Mouse (Mus musculus) hindlimb bud, embryonic 11.5 days (tissue): ENCODE measurements at regions not wholly inside any gene's neighbourhood (a gene's known extent, or its start where the extent isn't known, plus 50 kb on each side); places are given as distances from the start of the nearest gene placed in this dataset.
A peak's percentile ranks its signal among the peaks of the same experiment; 100 is the strongest.
"Not testable (repeated sequence)": the region's sequence is repeated elsewhere in the genome, so short reads cannot be mapped to it uniquely, and the experiment has no call there.

Experiments used
- DNase-seq: peaks from one replicate; pipeline ENCODE4 v3.0.0-alpha.2; 2012; ENCODE audit warnings: low read depth, low spot score; ENCODE audit errors: extremely low spot score

DNA sequence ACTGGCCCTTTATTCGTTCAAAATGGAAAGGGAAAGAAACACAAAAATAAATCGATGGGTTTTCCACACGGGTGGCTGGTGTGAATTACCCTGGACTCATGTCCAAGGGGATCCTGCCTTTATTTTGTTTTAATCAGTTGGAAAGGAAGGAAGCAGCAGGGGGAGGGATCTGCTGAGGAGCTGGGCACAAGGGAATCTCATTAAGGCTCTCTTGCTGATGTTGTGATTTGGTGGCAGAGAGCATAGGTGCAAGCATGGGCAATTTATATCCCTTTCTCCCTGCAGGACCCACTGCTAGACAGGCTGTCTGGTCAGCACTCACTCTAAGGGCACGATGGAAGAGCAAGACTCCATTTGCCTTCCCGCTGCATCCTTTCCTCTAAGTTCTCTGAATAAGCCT is 469.2 kb downstream of the Epha7 start:
- DNase-seq = no peak

DNA sequence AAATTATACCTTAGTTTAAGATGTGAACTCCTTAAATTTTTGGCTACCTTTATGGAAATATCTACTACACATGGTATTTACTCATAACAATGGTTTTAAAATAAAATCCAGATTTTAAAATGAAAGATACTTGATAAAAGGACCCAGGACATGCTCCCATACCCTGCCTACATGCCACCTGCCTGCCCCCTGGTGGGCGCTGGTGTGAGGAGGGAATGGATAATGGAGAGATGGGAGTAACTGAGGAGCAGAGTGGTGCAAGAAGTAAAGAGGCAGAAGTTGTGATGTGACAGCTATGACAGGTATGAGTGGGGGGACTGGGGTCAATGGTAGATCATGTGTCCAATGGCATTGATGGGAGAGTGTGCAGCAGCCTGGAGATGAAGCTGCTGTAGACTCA is 488.4 kb downstream of the Epha7 start:
- DNase-seq = no peak

GRCm38 (mm10) chr4:29303951-29304350 is 491.0 kb downstream of the Epha7 start:
- DNase-seq = no peak

DNA sequence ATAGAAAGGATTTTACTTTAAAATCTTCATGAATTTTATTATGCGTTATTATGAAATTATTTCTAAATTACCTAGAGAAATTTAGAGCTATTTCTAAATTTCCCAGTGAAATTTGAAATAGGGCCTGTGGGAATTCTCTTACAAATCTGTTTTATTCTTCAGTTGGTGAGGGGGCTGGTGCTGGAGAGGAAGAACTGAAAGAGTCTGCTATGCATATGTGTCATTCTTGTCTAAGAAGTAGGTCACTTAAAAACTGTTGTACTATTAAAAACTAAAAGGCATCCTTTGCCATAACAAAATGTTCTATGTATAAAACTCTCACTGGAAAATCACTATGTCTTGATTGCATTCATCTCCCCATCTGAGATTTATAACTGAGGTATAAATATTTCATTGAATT is 494.3 kb downstream of the Epha7 start:
- no peak for DNase-seq

- DNase-seq = no peak
These were observed 511.0 kb downstream of the Epha7 start for GRCm38 (mm10) chr4:29323921-29324320.

DNA sequence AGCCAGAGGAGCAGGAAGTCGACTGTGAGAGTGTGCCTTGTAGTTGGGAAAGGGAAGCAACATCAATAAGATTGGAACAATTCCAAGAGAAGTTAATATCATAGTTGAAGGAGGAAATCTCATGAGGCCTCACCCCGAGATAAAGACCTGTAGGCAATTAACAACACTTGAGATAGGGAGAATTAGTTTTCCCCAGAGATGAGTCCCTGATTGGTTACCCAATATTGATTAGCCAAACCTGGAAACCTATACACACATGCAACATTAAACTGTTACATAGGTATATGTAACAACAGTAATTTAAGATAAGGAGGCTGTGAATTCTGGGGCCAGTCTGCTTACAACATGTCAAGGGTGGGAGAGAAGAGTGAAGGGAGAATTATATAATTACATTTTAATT is 516.2 kb downstream of the Epha7 start:
- DNase-seq = no peak

DNA sequence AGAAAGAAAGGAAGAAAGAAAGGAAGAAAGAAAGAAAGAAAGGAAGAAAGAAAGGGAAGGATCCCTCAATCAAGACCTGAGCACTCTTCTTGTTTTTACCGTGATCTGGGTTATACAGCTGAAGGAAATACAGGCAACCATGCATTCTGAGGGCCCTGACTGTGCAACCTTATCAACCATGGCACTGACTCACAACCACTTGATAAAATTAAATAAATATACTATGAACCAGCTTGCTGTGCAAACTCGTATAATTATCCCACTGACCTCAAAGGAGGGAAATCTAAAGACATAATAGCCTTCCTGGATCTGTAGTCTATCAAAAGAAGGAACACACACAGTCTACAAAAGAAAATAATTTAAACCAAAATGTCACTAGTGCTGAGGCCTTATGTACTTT is 518.8 kb downstream of the Epha7 start:
- no peak for DNase-seq

GRCm38 (mm10) chr4:29337245-29337644 is 524.3 kb downstream of the Epha7 start:
- no peak for DNase-seq

GRCm38 (mm10) chr4:29362191-29362590 is 549.3 kb downstream of the Epha7 start:
- no peak for DNase-seq

- no peak for DNase-seq
These were observed 576.4 kb downstream of the Epha7 start for GRCm38 (mm10) chr4:29389282-29389681.

GRCm38 (mm10) chr4:29390333-29390732 is 577.4 kb downstream of the Epha7 start:
- no peak for DNase-seq

GRCm38 (mm10) chr4:29402143-29402542 is 589.2 kb downstream of the Epha7 start:
- DNase-seq = no peak

DNA sequence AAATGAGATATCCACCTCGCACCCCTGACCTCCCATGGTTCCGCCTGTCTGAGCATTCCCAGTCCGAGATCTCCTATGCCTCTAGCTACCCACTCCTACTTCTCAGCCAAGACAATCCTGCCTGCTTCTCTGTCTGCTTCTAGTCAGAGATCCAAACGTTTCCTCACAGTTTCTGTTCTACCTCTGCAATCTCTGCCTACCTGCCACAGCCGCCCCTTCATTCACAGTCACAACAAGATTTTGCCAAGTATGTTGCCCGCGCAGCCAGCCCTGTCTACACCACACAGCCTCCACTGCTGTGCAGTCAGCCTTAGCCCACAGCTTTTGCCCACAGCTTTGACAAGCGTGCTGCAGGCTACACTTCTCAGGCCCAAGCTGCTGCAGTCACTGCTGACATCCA is 601.7 kb downstream of the Epha7 start:
- DNase-seq = no peak

DNA sequence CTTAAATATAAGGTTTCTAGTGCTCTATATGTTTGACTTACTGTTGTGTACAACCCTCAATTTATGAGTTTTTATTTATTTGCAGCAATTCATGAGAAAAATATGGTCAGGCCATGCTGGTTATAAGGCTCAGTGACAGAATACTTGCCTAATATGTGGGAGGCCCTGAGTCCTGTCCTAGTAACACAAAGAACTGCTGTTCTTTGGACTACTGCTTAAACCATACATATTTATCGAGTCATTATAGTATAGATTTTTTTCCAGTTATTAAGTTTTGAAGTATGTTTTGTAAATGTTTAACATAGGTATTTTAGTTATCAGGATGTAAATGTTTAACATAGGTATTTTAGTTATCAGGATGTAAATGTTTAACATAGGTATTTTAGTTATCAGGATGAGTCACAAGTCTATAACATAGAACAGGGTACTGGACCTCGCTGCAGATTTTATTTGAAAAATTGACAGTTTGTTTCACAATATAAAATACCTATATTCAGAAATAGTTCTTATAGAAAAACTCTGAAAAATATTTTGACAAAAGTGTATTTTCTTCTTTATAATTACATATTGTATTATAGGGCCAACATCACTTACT is 607.4 kb downstream of the Epha7 start:
- DNase-seq = no peak

DNA sequence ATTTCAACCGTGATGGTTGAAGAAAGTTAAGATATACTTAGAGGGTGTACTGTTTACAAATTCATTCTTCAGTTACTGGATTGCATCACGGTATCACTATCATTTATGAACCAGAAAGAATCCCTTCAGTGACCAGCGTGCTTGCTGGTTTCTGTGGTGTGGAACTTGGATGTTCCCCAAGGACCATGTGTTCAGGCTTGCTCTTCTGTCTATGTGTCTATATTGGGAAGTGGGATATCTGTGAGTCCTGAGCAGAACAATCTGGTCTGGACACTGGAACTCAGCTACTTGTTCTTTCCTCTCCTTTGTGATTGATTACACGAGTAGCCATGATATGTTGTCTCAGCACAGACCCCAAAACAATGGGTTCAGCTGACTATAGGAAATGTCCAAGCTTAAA is 618.6 kb downstream of the Epha7 start:
- DNase-seq = not testable (repeated sequence)

GRCm38 (mm10) chr4:29463329-29463728 is 650.4 kb downstream of the Epha7 start:
- no peak for DNase-seq

- DNase-seq = no peak
These were observed 653.4 kb downstream of the Epha7 start for GRCm38 (mm10) chr4:29466315-29466714.

DNA sequence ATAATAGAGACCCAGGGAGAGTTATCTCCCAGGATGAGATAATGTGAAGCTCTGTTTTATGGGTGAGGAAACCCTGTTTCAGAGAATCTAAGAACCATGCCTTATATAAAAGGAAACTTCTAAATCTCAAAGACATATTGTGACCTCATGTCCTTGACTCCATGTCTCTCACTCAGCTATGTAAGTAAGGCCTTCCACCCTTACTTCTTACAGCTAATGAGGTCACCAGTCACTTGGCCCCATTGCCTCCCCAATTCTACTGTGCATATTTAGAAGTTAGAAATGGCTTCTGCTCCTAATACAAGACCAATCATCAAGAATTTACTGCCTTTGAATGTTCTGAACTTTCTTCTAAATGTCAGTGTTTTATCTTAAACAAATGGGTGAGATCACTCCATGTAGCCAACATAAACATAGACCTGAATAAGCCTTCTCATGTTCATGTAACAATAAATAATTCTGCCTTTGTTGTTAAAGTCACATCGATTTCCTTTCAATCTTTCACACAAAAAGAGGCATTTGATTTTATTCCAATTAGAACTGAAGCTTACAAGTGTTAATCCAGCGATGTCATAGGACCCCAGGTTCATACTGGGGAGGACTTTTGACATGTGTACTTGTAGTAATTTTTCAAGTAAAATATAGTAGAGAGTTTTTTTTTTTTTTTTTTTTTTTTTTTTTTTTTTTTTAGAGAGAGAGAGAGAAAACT is 667.6 kb downstream of the Epha7 start:
- DNase-seq = peak; percentile 31

DNA sequence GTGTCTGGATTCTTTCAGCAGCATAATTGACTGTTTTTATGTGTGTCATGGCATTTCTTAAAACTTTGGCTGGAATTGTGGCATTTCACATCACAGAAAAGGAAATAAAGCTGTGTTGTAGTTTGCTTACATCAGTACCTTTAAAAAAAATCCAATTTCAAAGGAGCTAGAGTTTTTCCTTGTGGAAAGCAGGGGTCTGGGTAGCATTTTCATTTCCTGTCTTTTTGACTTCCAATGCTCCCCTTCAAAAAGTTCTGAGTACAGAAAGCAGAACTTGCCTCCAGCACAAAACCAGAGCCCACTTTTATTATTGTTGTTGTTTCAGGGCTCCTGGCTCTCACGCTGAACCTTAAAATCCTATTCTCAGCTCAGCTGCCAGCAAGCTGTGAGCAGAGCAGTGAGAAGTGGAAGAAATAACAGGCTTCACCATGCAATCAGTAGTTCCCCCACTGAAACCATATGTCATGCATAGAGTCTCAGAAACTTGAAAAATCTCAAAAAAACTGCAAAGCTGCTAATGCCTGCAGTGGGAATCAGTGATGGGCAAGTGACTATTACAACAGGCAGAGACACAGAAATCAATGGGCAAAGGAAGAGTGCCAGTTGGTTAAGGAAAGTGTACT is 668.3 kb downstream of the Epha7 start:
- DNase-seq = peak; percentile 24

DNA sequence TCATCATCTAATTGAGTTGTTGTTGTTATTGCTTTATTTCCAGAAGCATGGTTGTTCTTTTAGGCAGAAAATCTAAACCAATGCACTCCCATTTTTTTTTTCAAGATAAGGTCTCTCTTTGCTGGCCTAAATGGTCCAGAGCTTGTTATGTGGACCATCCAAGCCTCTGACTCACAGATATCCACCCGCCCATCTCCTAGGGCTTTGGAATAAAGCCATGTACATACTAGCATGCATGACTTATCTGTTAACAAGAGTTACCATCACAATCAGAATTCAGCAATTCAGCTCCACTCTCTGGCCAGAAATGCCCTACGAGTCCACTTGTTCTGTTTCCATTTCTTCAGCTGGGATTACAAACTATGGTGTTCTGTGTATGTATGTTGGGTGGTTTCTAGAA is 669.5 kb downstream of the Epha7 start:
- DNase-seq = no peak

- no peak for DNase-seq
These were observed 687.9 kb downstream of the Epha7 start for GRCm38 (mm10) chr4:29500844-29501243.

DNA sequence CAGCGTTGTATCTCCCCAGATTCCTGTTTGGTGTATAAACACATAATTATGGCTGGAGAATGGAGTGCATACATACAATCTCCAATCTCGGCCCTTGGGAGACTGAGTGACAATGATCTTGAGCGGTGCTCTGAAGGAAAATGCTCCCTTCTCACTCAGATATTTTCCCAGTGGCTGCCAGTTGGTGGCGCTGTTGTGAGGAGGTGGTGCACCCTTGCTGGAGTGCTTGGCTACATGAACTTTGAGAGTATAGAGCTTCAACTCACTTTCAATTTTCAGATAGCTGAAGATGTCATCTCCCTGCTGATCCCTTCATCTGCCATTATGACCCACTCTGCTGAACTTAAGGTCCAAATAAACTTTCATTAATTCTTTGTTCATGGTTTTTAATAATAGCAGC is 712.1 kb downstream of the Epha7 start:
- DNase-seq = no peak
